Mouse (Mus musculus) frontal cortex, postnatal 36 days (tissue): ENCODE data around the gene Nnat.

Source experiments
- DNase-seq, 2 experiments: peaks; one replicate each; pipeline ENCODE4 v3.0.0; 2022; ENCODE audit warnings: low spot score in 2 of 2

Gene Nnat

GRCm38 (mm10) chr2:157601435-157601839 is 41.6 kb downstream of the Nnat start:
- DNase-seq, result no peak

DNA sequence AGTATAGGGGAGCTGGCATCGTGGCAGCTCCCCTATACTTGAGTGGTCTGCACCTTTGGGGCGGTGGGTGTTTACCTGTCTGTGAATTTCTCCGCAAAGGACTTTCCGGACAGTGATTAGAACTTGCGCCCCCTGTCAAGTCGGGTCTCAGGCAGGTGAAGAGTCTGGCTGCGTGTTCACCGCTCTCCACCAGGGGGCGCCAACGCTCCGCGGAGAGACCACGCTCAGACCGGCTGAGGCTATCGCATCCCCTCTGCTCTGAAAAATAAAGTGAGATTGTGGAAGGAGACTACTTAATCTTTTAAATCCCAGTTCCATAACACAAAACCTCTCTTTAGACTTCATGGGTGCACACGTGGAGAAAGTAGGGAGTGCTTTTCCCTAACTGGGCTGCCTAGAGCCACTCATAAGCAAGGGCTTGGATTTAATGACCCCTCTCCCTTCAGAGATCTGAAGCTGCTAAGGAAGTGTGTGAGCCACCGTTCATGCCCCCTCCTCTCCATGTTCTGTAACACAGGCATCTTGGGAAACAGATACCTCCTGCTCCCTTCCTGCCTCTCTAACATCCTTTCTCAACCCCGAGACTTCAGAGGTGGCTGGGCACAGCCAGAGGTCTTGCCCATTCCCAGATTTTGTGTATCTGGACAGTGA is 45.3 kb downstream of the Nnat start:
- peak; percentile 82 to 84 for DNase-seq

DNA sequence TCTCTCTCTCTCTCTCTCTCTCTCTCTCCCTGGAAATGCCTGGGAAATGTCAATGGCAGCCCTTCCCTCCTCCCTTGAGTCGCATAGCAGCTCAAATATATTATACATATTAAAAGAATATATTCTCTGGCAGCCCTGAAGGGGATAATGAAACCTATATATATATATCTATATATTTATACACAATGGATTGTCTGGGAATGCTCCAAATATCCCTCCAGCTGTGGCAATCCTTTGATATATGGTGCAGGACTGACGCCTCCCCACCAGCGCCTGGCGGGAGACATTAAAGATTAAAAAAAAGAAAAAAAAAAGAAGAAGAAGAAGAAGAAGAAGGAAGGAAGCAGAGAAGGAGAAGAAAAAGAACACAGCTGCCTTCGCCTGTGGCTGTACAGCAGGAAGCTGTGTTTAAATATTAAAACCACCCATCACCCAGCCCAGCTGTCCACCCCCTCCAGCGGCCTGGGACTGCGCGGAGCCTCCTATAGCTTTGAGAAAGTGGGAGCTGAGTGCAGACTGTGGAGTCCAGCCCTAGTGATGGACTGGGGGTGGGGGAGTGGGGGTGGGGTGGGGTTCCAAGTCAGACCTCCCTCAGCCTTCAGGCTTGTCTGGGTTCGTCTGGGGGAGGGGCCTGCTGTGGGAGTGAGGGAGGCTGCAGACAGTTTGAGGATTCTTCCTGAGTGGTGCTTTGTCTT is 47.8 kb downstream of the Nnat start:
- no peak for DNase-seq

DNA sequence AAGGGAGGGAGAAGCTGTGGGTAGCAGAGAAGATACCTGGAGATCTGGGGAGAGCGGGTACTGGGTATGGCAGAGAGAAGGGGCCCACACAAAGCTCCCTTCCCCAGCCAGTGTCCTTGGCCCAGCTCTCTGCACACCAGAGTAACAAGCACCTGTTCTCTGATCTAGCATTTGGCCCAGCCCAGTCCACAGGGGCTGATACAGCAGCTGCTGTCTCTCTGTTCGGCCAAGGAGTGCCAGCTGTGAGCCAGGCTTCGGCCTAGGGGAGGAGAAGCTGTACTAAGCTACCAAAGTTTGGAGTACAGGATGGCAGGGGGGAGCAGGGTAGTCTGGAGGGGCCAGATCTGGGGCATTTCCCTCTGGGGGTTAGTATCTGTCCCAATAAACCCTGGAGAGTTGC is 51.9 kb downstream of the Nnat start:
- DNase-seq, result no peak
